Mouse (Mus musculus): ENCODE measurements around the gene Cdk14.

Cdk14 gene

GRCm38 (mm10) chr5:5419992-5420455 is at the start of gene Cdk14:
Gene Cdk14, minus strand, starts transcription at chr5:5420312.
- DNase-seq (ENCODE audit: low spot score in 2 of 2) = peak; percentile 11 to 31

- DNase-seq (ENCODE audit: low spot score in 2 of 2) = no peak
Measured at GRCm38 (mm10) chr5:5465256-5465655, 45.1 kb upstream of the Cdk14 start.

GRCm38 (mm10) chr5:5431746-5432438 is 11.8 kb upstream of the Cdk14 start:
- no peak for DNase-seq (ENCODE audit: low spot score in 2 of 2)

- DNase-seq (ENCODE audit: low spot score in 2 of 2) = no peak
Measured at GRCm38 (mm10) chr5:5423723-5424171, 3.6 kb upstream of the Cdk14 start.

- no peak for DNase-seq (ENCODE audit: low spot score in 2 of 2)
Measured at GRCm38 (mm10) chr5:5423081-5423480, 3.0 kb upstream of the Cdk14 start.

- DNase-seq (ENCODE audit: low spot score in 2 of 2) = no peak
Measured at GRCm38 (mm10) chr5:5421439-5421838, 1.3 kb upstream of the Cdk14 start.

GRCm38 (mm10) chr5:5419253-5419652 is 859 bp downstream of the Cdk14 start:
- DNase-seq (ENCODE audit: low spot score in 2 of 2) = peak; percentile 6 to 21

GRCm38 (mm10) chr5:5414835-5415234 is 5.3 kb downstream of the Cdk14 start:
- no peak for DNase-seq (ENCODE audit: low spot score in 2 of 2)

GRCm38 (mm10) chr5:5411886-5412285 is 8.2 kb downstream of the Cdk14 start:
- DNase-seq (ENCODE audit: low spot score in 2 of 2) = no peak

GRCm38 (mm10) chr5:5401986-5402385 is 18.1 kb downstream of the Cdk14 start:
- no peak for DNase-seq (ENCODE audit: low spot score in 2 of 2)

GRCm38 (mm10) chr5:5392786-5393185 is 27.3 kb downstream of the Cdk14 start:
- DNase-seq (ENCODE audit: low spot score in 2 of 2) = no peak

GRCm38 (mm10) chr5:5380731-5381718 is 39.1 kb downstream of the Cdk14 start:
- peak; percentile 40 to 53 for DNase-seq (ENCODE audit: low spot score in 2 of 2)

GRCm38 (mm10) chr5:5379870-5380730 is 40.0 kb downstream of the Cdk14 start:
- DNase-seq (ENCODE audit: low spot score in 2 of 2) = peak; percentile 51 to 61

GRCm38 (mm10) chr5:5379501-5379869 is 40.6 kb downstream of the Cdk14 start:
- no peak for DNase-seq (ENCODE audit: low spot score in 2 of 2)

GRCm38 (mm10) chr5:5374393-5374792 is 45.7 kb downstream of the Cdk14 start:
- DNase-seq (ENCODE audit: low spot score in 2 of 2) = no peak

GRCm38 (mm10) chr5:5373541-5373940 is 46.6 kb downstream of the Cdk14 start:
- no peak for DNase-seq (ENCODE audit: low spot score in 2 of 2)

GRCm38 (mm10) chr5:5372936-5373335 is 47.2 kb downstream of the Cdk14 start:
- no peak for DNase-seq (ENCODE audit: low spot score in 2 of 2)

- DNase-seq (ENCODE audit: low spot score in 2 of 2) = no peak
Measured at GRCm38 (mm10) chr5:5372354-5372753, 47.8 kb downstream of the Cdk14 start.

GRCm38 (mm10) chr5:5370322-5371082 is 49.6 kb downstream of the Cdk14 start:
- DNase-seq (ENCODE audit: low spot score in 2 of 2) = no peak

- no peak for DNase-seq (ENCODE audit: low spot score in 2 of 2)
Measured at GRCm38 (mm10) chr5:5368389-5369164, 51.5 kb downstream of the Cdk14 start.

Data from heart, adult 9 months (tissue).